Mouse (Mus musculus) adrenal gland, postnatal 10 days (tissue): Measurements from ENCODE around the gene Pilrb2. TPM values are rescaled to one million over a fixed set of nuclear protein-coding genes. Genes with fewer than 3 reads are reported as not detected.
"Not testable (repeated sequence)": the region's sequence is repeated elsewhere in the genome, so short reads cannot be mapped to it uniquely, and the experiment has no call there.

Source experiments
- DNase-seq: peaks from one replicate; pipeline ENCODE4 v3.0.0; 2021; ENCODE audit warnings: mixed read lengths
- long read RNA-seq, 2 experiments: library from polyadenylated mRNA; stranded (forward); transcript quantifications; one replicate each; pipeline ENCODE4 v2.0.0; 2021
- total RNA-seq, 2 experiments: library from RNA; stranded (reverse); gene quantifications; 2 replicates each; pipeline ENCODE4 v1.2.3; 2021

Gene Pilrb2
- total RNA-seq = 1 to 10 TPM; 2.0 to 2.2 TPM
- long read RNA-seq, experiment 1, partial matches to known transcripts = 0 of 2 reads
- long read RNA-seq, experiment 1, other reads (novel, unspliced or antisense) = 0 of 2 reads
- long read RNA-seq, experiment 2, partial matches to known transcripts = 0 of 3 reads
- long read RNA-seq, experiment 2, other reads (novel, unspliced or antisense) = 0 of 3 reads

DNA sequence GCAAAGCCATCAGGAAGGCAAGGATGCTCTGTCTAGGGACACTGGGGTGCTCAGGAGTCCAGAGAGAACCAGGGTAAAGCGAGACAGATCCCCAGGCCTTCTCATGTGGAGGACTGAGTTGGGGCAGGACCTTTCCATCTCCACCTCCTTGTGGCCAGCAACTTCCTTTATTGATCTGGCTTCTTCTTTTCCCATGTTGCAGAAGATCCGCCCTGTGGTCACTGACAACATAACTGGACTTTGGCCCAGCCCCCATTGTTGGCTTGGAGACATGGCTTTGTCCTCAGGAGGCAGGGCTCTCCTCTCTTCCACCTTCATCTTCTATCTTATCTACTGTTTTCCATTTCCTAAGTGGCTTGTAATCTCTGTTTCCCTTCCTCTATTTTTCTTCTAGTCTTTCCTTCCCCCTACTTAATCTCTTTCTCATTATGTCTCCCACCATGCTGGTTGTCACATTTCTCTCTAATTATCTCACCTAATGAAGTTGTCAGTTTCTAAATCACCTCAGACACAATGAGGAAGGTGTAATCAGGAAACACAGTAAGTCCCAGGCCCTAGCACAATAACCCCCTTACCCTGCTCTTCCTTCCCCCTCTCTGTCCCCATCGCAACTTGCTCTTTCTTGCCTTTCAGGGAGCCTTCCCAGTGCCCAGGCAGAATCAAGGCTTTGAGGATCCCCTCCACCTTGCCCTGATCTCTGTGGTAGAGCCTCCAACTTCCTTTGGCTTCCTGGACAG lies at the start of gene Pilrb2:
Gene Pilrb2 (minus strand): TSS at position 172 of the 737 bp plus-strand sequence.
- not testable (repeated sequence) for DNase-seq

DNA sequence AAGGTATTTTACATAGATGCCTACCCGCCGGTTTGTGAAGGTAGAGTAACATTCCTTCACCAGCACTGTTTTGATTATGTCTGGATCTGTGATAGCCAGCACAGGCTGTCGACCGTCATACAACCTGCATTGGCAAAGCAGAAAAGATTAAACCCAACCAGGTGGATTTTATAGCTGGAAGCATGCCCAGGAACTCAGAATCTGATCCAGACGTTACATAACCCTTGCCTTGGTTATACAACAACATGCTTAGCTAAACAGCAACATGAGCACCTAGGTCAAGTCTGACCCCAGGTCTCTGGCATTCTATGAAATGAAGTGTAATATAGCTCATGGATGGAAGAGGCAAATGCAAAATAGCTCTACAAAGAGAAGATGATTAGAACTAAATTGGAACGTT lies 43.9 kb upstream of the Pilrb2 start:
- peak; percentile 3 for DNase-seq

DNA sequence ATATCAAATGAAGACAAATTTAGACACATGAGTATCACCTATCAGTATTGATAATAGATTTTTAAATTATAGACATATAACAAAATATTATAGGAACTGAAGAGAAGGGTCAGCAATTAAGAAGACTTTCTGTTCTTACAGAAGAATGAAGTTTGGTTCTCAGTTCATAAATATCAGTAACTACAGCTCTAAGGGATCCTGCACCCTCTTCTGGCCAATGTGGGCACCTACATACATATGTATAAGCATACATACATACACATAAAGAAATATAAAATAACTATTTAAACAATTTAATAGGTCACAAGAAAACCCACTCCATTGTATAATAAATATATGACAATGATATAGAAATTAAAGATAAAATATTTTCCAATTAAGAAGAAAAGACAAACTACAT lies 42.9 kb upstream of the Pilrb2 start:
- DNase-seq = no peak

DNA sequence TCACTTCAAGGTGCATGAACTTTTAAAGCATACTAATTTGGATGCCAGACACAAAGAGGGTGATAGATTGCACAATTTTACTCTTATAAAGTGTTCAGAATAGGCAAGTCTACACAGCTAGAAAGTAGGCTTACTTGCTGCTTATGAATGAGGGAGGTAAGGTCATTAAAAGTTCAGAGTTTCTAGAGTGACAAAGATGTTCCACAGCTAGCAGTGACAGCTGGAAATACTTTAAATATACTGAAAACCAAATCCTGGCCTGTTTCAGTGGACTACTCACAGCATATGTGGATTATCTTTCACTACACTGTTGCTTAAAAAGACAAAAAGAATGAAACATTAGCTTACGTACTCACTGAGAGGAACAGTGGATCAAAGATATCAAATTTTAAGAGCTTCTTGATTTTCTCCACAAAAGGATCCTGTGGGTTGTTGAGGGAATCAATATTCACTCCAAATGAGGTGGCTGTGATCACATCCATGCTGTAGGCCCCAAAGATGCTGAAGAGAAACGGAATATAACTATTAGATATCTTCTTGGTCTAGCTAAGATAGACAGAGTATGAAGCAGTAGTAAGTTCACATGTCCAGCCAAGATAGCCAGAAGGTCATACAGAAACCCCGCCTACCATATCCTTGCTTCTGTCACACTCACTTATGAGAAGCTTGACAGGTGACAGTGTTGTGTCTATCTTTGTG lies 38.1 kb upstream of the Pilrb2 start:
- DNase-seq = no peak

DNA sequence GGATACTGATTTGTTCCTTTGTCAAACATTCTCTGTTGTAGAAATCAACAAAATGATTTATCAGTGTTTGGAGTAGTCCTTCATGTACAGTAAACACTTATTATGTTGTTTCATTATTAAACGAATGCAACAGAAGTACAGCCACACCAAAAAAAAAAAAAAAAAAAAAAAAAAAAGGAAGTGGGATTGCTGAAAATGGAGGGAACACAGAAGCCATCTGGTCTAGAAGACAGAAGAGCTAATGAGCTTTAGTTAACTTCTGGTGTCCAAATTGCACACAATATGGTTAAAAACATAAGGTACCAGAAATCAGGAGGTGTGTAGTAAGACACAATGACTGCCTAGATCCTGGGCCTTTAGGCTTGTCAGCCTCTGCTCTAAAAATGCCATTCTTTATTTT lies 26.2 kb upstream of the Pilrb2 start:
- no peak for DNase-seq

DNA sequence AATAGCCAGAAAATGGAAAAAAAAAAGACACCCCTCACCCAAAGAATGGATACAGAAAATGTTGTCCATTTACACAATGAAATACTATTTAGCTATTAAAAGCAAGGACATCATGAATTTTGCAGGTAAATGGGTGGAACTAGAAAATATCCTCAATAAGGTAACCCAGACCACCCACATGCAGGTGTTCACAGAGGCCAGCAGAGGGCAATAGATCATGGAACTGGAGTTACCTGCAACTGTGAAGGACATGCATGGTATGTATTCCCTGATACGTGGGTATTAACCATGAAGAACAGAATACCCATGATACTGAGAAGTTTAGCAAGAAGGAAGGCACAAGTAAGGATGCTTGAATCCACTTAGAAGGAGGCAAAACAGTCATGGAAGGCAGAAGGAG lies 21.3 kb upstream of the Pilrb2 start:
- no peak for DNase-seq

DNA sequence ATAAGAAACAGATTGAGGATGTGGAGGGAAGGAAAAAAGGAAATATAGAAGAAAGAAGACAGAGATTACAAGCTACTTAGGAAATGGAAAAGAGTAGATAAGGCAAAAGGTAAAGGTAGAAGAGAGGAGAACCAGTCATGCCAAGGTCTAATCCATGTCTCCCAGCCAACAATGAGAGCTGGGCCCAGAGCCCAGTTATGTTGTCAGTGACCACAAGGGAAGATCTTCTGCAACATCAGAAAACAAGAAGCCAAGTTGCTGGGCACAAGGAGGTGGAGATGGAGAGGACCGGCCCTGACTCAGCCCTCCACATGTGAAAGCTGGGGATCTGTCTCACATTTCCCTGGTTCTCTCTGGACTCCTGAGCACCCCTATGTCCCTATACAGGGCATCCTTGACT lies 16.1 kb upstream of the Pilrb2 start:
- no peak for DNase-seq

DNA sequence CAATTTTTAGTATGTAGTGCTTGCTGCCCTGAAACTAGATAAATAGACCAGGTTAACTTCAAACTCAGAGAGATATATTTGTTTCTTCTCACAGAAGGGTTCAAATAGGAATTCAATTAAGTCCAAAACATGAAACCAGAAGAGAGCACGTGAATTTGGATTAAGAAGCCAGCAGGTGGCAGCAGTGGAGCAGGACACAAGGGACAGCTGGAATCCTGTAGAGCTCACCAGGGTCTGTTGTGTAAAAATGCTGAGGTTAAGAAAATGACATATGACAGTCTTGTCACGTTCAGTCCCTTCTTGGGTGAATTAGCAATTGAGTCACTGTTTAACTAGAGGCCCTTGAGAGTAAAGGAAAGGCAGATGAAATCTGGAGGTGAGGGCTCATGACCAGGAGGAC lies 14.3 kb upstream of the Pilrb2 start:
- DNase-seq = peak; percentile 73

DNA sequence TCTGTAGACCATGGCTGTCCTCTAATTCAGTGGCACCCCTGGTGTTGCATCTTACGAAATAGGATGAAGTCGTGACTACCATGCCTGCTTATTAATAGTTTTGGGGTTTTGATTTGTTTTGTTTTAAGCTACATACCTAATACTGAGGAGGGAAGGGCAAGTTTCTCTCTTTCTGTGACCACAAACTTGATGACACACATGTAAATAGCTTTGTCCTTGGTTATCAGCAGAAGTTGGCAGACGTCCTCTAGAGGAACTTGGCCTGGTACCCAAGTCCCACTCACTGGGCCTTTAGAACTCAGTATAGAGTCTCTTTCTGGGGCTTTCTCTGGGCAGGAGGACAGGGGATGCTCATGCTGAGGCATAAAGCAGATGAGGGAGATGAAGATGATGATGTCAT lies 11.7 kb upstream of the Pilrb2 start:
- no peak for DNase-seq

DNA sequence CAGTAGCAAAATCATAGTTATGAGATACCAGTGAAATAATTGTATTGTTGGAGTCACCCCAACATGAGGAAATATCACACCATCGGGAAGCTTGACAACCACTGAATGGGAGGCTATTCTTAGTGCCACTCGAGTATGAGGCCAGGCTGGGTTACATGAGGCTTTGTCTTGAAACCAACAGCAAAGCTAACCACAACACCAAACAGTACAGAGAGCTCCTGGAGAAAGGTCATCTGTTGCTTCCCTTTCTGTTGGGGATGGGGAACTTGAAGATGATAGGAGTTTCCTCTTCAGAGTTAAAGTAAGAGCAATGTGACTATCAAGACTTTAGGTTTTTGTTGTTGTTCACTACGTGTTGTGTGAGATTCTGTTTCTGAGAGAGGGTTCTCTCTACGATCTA lies 11.3 kb upstream of the Pilrb2 start:
- DNase-seq = no peak

DNA sequence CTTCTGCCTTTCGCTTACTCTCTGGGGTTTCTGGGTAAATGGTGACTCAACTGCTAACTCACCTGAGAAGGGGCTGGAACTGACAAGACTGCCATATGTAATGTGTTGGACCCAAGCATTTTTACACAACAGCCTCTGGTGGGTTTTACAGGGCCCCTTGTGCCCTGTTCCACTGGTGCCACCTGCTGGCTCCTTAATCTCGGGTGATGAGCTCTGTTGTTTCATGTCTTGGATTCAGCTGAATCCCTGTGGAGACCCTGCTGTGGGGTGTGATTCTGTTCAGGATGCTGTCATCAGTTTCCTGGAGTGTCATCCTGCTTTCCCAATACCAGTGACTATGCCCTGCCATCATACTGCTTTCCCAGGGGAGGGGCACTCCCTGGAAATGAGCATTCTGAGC lies 6.2 kb upstream of the Pilrb2 start:
- DNase-seq = peak; percentile 58

DNA sequence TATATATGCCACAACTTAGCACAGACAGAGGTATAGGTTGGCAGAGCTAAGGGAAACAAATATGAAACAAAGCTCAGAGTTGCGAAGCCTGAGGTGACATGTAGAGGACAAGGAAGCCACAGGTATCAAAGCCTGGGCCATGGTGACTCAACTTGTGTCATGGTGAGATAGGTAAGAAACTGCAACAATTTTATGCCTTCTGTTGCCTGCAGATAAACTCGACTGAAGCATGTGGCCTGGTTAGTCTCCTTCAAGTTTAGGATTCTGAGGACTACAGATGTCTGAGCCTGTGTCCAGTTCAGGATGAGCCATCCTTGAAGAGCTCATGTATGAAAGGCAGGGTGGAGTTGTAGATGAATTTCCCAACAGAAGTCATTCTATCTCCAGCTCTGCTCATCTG lies 3.4 kb upstream of the Pilrb2 start:
- DNase-seq = no peak

DNA sequence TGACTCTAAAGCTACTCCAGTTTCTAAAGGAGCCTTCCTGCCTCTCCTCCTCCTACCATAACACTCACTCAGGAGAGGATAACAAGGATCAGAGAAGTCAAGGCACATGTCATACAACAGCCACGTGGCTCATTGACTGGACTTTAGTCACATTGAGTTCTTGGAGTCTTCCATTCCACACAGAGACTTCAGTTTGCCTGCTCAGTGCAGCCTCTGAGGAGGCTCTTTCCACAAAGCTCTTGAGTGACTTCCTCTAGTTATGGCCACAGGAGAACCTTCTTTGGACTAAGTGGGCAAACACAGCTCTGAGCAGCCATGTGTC lies 727 bp upstream of the Pilrb2 start:
- not testable (repeated sequence) for DNase-seq

DNA sequence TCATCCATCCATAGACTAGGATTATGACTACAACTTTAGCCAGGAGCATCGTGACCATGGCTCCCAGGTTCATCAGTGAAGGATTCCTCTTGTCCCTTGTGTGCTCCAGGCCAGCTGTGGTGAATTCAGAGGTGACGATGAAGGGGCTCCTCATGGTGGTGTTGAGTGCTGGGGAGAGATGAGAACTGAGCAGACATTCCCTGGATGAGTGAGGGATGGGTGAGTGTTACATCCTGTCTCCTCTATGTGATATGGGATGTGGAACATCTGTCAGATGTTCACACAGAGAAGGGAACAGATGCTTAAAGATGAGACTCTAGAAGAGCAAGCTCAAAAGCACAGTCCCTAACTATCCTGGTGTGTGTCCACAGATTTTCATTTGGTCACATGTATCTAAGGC lies 3.0 kb downstream of the Pilrb2 start:
- not testable (repeated sequence) for DNase-seq

DNA sequence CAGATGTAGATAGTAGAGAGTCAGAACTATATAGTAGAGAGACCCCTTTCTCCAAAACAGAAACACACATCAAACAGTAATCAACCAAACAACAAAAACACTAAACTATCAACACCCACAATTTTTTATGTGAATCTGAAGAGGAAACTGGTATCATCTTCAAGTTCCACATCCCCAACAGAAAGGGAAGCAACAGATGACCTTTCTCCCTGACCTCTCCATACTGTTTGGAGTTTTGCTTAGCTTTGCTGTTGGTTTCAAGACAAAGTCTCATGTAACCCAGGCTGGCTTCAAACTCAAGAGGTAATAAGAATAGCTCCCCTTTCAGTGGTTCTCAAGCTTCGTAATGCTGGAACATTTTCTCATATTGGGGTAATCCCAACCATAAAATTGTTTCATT lies 7.6 kb downstream of the Pilrb2 start:
- DNase-seq = not testable (repeated sequence)

DNA sequence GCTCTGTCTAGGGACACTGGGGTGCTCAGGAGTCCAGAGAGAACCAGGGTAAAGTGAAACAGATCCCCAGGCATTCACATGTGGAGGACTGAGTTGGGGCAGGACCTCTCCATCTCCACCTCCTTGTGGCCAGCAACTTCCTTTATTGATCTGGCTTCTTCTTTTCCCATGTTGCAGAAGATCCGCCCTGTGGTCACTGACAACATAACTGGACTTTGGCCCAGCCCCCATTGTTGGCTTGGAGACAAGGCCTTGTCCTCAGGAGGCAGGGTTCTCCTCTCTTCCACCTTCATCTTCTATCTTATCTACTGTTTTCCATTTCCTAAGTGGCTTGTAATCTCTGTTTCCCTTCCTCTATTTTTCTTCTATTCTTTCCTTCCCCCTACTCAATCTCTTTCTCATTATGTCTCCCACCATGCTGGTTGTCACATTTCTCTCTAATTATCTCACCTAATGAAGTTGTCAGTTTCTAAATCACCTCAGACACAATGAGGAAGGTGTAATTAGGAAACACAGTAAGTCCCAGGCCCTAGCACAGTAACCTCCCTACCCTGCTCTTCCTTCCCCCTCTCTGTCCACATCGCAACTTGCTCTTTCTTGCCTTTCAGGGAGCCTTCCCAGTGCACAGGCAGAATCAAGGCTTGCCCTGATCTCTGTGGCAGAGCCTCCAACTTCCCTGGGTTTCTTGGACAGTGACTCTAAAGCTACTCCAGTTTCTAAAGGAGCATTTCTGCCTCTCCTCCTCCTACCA lies 13.5 kb downstream of the Pilrb2 start, which contains the start of gene Pilrb1:
Gene Pilrb1 (minus strand): TSS at position 147 of the 751 bp plus-strand sequence.
- not testable (repeated sequence) for DNase-seq

DNA sequence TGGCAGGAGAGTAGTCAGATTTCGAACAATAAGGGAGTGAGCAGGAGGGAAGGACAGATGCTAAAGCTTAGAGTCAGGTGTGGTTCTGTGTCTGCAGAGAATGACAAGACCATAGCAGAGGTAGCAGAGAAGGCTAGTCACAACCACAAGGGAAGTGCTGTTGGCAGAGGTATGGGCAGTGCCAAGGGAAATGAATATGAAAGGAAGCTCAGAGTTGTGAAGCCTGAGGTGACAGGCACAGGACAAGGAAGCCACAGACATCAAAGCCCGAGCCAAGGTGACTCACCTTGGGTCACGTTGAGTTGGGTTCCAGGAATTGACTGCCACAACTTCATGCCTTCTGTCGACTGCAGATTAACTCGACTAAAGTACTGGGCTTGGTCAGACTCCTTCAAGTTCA lies 14.7 kb downstream of the Pilrb2 start:
- DNase-seq = not testable (repeated sequence)

DNA sequence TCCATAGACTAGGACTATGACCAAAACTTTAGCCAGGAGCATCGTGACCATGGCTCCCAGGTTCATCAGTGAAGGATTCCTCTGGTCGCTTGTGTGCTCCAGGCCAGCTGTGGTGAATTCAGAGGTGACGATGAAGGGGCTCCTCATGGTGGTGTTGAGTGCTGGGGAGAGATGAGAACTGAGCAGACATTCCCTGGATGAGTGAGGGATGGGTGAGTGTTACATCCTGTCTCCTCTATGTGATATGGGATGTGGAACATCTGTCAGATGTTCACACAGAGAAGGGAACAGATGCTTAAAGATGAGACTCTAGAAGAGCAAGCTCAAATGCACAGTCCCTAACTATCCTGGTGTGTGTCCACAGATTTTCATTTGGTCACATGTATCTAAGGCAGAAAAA lies 16.7 kb downstream of the Pilrb2 start:
- DNase-seq = not testable (repeated sequence)

DNA sequence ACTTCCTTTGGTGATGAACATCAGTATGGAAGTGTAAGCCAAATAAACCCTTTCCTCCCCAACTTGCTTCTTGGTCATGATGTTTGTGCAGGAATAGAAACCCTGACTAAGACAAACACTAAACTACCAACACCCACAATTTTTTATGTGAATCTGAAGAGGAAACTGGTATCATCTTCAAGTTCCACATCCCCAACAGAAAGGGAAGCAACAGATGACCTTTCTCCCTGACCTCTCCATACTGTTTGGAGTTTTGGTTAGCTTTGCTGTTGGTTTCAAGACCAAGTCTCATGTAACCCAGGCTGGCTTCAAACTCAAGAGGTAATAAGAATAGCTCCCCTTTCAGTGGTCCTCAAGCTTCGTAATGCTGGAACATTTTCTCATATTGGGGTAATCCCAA lies 21.3 kb downstream of the Pilrb2 start:
- DNase-seq = not testable (repeated sequence)

DNA sequence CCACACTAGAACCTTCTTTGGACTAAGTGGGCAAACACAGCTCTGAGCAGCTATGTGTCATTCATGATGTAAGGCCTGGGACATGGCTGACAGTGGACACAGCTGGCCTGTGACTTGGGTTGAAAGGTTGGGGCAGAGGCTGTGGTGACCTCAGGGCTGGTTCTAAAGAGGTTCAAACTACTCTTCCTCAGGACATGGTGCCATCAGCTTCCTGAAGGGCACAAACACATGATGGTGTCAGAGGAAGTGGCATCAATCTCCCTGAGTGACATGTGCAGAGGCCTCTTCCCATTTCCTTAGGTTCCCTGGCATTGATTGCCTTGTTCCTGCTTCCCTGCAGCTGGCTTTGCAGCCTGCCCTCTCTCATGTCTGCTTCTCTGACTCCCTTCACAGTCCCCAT lies 34.5 kb downstream of the Pilrb2 start:
- not testable (repeated sequence) for DNase-seq

DNA sequence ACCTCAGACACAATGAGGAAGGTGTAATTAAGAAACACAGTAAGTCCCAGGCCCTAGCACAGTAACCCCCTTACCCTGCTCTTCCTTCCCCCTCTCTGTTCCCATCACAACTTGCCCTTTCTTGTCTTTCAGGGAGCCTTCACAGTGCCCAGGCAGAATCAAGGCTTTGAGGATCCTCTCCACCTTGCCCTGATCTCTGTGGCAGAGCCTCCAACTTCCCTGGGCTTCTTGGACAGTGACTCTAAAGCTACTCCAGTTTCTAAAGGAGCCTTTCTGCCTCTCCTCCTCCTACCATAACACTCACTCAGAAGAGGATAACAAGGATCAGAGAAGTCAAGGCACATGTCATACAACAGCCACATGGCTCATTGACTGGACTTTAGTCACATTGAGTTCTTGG lies 35.0 kb downstream of the Pilrb2 start:
- no peak for DNase-seq

DNA sequence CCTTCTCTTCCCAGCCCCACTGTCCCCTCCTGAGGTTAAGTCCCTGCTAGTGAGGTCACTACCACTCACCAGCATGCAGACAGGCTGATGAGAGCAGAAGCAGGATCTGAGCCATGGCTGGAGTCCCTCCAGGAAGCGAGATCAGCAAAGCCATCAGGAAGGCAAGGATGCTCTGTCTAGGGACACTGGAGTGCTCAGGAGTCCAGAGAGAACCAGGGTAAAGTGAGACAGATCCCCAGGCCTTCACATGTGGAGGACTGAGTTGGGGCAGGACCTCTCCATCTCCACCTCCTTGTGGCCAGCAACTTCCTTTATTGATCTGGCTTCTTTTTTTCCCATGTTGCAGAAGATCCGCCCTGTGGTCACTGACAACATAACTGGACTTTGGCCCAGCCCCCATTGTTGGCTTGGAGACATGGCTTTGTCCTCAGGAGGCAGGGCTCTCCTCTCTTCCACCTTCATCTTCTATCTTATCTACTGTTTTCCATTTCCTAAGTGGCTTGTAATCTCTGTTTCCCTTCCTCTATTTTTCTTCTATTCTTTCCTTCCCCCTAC lies 35.6 kb downstream of the Pilrb2 start, which contains the start of gene Pilra:
Gene Pilra (minus strand): TSS at position 316 of the 555 bp plus-strand sequence.
- DNase-seq = not testable (repeated sequence)
